ENCODE assay signal across 8 mouse cellular contexts in genomic region chr12:29926896-29927295, GRCm38 (mm10). TPM values are rescaled to one million over a fixed set of nuclear protein-coding genes. Genes with fewer than 3 reads are reported as not detected.
A peak's percentile ranks its signal among the peaks of the same experiment; 100 is the strongest.
DNase-seq lines count a peak whose midpoint lies in the region; ATAC-seq and TF ChIP-seq lines count a peak whose summit lies in the region.

No protein-coding gene starts in this region.

- no peak overlapping the region for H3K27ac ChIP-seq in testis, adult 2 months (ENCODE audit: control insufficient read depth, insufficient read depth, low read depth, low read length)
- peak overlapping the region; percentile 55 for H3K27ac ChIP-seq in forebrain, embryonic 15.5 days (replicated peaks)
- H3K27ac ChIP-seq in midbrain, embryonic 12.5 days (replicated peaks): no peak overlapping the region

- H3K9ac ChIP-seq in forebrain, embryonic 15.5 days (replicated peaks): no peak overlapping the region
- H3K9ac ChIP-seq in midbrain, embryonic 12.5 days (replicated peaks): no peak overlapping the region; the same call in 1 of the 2 replicates

- no peak for TF ChIP-seq POLR2A in testis, adult 2 months (IDR thresholded peaks at IDR 0.05; ENCODE audit: control insufficient read depth, low read depth, low read length)

- no peak for DNase-seq in cerebellum, adult 11-12 months
- DNase-seq in testis, postnatal 14 days (ENCODE audit: low spot score): no peak
- DNase-seq in kidney, postnatal 4 days: peak; percentile 86
- DNase-seq in B cell, adult 2 months: no peak

- no peaks in the 10 kb centered on the region for H3K27me3 ChIP-seq in testis, adult 2 months (ENCODE audit: control insufficient read depth, insufficient read depth, low read length)
- no peaks in the 10 kb centered on the region for H3K27me3 ChIP-seq in forebrain, embryonic 15.5 days
- no peaks in the 10 kb centered on the region for H3K27me3 ChIP-seq in midbrain, embryonic 12.5 days

- no peaks in the 10 kb centered on the region for H3K9me3 ChIP-seq in forebrain, embryonic 15.5 days
- no peaks in the 10 kb centered on the region for H3K9me3 ChIP-seq in midbrain, embryonic 12.5 days

- no peaks in the 10 kb centered on the region for H3K36me3 ChIP-seq in testis, adult 2 months (ENCODE audit: control insufficient read depth, insufficient read depth, low read length)
- H3K36me3 ChIP-seq in forebrain, embryonic 15.5 days: peaks cover 5% of the 10 kb centered on the region
- no peaks in the 10 kb centered on the region for H3K36me3 ChIP-seq in midbrain, embryonic 12.5 days

- H3K4me3 ChIP-seq in testis, adult 2 months (ENCODE audit: control insufficient read depth, low read depth, low read length): no peak overlapping the region
- H3K4me3 ChIP-seq in forebrain, embryonic 15.5 days: no peak overlapping the region
- H3K4me3 ChIP-seq in midbrain, embryonic 12.5 days: no peak overlapping the region

- H3K4me2 ChIP-seq in forebrain, embryonic 15.5 days (replicated peaks): no peak overlapping the region
- no peak overlapping the region for H3K4me2 ChIP-seq in midbrain, embryonic 12.5 days (replicated peaks)

- TF ChIP-seq CTCF in testis, adult 2 months (IDR thresholded peaks at IDR 0.05; ENCODE audit: control insufficient read depth, insufficient read depth, insufficient replicate concordance, low read depth, low read length): peak; percentile 29; the same call in 1 of the 2 replicates

- H3K4me1 ChIP-seq in testis, adult 2 months (ENCODE audit: control insufficient read depth, insufficient read depth, low read length): no peaks in the 10 kb centered on the region
- no peaks in the 10 kb centered on the region for H3K4me1 ChIP-seq in forebrain, embryonic 15.5 days
- no peaks in the 10 kb centered on the region for H3K4me1 ChIP-seq in midbrain, embryonic 12.5 days

- ATAC-seq in cerebellum, adult (ENCODE audit: insufficient number of reproducible peaks, low FRiP score, low TSS enrichment): peak; percentile 49; the same call in 1 of the 2 replicates
- ATAC-seq in forebrain, embryonic 15.5 days (replicated peaks): peak; percentile 67; the same call in 1 of the 2 replicates
- ATAC-seq in midbrain, embryonic 12.5 days (ENCODE audit: low FRiP score, low read depth): peak; percentile 54; the same call in 1 of the 2 replicates

- WGBS in forebrain, embryonic 15.5 days: 45% methylated on average over 3 of the region's 3 CpGs
- 46% methylated on average over 3 of the region's 3 CpGs for WGBS in midbrain, embryonic 12.5 days

RNA-seq across cellular contexts. Expression of gene Pxdn, which starts 10.5 kb away (rescaled TPM):
- polyA plus RNA-seq in testis, adult 2 months (2012; rRNA removed): 3.9 and 4.0 TPM in 2 replicates
- 39.7 and 41.9 TPM in 2 replicates for polyA plus RNA-seq in forebrain, embryonic 15.5 days (2015; fragmentation: Nextera tagmentation; extraction: Ambion mirVana)
- polyA plus RNA-seq in midbrain, embryonic 12.5 days (2016; fragmentation: Nextera tagmentation; extraction: Ambion mirVana): 75.4 and 83.6 TPM in 2 replicates

Comparison
In these comparisons a context has a peak if more than half of its experiments do, and no peak if none do; other contexts are left out.
1. DNase-seq: peak in kidney, postnatal 4 days (2 of 2); none in cerebellum, adult 11-12 months (single experiment), testis, postnatal 14 days (single experiment) and B cell, adult 2 months (0 of 2).
2. Peak in every context shown above with its lines, with median percentiles within 50 percentile points of each other: ATAC-seq.